Mouse (Mus musculus) bone marrow macrophage, adult 2 months (primary cell): ENCODE results near the gene Csnk1g2. TPM values are rescaled to one million over a fixed set of nuclear protein-coding genes. Genes with fewer than 3 reads are reported as not detected.

Experiments used
- H3K27ac ChIP-seq: 2 replicates; pipeline ENCODE4 v1.5.1; 2012; ENCODE audit warnings: low read depth, low read length; ENCODE audit not compliant: insufficient read depth
- H3K4me1 ChIP-seq: 2 replicates; pipeline ENCODE4 v1.6.1; 2012; ENCODE audit warnings: low read length; ENCODE audit not compliant: control insufficient read depth, insufficient read depth
- H3K4me3 ChIP-seq: 2 replicates; pipeline ENCODE4 v1.5.1; 2012; ENCODE audit warnings: mild to moderate bottlenecking, low read length, moderate library complexity; ENCODE audit not compliant: insufficient read depth
- CTCF ChIP-seq: IDR thresholded peaks from 2 replicates; pipeline ENCODE4 v1.5.1; 2012; ENCODE audit warnings: low read depth, mild to moderate bottlenecking, low read length, moderate library complexity
- POLR2A ChIP-seq: IDR thresholded peaks from 2 replicates; pipeline ENCODE4 v1.6.1; 2012; ENCODE audit warnings: mild to moderate bottlenecking, low read depth, low read length, borderline replicate concordance
- polyA plus RNA-seq: library from polyadenylated mRNA; stranded (reverse); fragments of >200 nt; gene quantifications from 2 replicates; pipeline ENCODE4 v1.2.4, GENCODE M21; 2012; ENCODE audit not compliant: missing spikeins, insufficient read depth, insufficient read length

The Csnk1g2 gene
- polyA plus RNA-seq, 1 experiment = 98.4 TPM

DNA sequence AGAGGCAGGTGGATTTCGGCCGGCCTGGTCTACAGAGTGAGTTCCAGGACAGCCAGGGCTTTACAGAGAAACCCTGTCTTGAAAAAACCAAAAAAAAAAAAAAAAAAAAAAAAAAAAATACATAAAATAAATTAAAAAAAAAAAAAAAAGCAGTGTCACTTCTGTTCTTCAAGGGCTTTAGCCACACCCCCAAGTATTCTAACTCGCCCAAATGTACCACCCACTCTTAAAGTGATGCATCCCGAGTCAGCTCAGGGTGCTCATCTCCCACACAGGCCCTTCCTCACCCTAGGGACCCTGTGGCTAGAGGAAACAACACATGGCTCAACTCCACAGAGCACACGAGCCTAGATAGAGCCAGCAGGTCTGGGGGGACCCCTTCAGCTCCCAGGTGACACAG, 39.6 kb upstream of the Csnk1g2 start:
- peaks cover 18% of the 10 kb centered on the region for H3K4me1 ChIP-seq
- no peak overlapping the region for H3K4me3 ChIP-seq
- H3K27ac ChIP-seq = no peak overlapping the region
- TF ChIP-seq POLR2A = no peak
- no peak for TF ChIP-seq CTCF

DNA sequence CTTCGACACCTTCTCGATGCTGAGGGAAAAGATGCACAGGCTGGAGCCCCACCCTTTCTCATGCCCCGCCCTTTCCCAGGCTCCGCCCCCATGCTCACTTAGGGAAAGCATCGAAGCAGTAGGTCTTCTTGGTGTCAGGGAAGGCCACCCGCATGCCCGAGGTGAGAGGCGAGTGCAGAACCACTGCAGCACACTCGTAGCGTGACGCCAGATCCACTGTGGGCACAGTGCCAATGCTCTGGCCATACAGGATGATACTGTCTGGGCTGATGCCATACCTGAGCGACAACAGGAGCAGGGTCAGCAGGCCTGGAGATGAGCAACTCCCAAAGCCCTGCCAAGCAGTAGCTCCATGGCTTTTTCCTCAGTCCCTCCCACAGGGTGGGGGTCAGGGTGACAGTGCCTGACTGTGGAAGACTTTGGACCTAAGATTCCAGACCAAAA, 38.6 kb upstream of the Csnk1g2 start:
- no peak overlapping the region for H3K27ac ChIP-seq

DNA sequence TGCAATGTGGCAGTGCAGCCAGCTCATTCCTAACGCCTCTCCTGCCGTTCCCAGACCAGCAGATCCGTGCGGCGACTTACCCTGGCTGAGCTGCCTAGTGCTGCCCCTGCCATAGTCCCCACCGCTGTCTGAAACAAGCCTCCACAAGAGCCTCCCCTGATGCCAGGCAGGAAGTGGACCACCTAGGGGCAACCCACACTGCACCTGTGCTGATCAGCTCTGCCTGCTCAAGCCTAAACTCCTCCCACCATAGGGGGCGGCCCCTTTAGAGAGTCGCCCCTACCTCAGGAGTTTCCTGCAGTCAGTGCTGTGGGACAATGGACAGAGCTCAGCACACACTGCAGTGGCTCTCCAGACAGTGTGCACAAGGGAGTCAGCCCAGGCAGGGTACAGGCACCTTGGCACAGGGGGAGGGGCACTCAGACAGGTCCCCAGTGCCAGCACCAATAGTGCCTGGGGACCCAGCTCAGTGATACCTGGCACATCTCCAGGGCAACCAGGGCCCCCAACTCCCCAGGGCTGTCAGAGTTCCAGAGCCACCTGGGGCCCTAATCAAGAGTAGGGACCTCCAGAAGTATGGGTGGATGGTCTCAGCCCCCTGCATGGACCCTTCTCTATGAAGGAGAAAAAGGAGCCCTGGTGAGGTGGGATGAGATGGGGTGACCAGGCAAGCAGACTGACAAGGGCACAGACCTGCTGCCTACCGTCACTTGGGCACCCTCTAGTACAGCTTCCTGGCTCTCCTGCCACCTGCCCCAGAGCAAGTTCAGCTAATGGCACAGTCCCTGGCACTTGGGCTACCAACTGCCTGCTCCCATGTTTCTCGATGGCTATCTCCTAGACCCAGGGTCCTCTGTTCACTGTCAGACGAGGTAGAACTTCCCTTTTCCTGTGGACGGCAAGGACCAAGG, 37.7 kb upstream of the Csnk1g2 start:
- Histone ChIP-seq H3K4me1 (peaks cover 18% of the 10 kb centered on the region), H3K4me3 (no peak overlapping the region), H3K27ac (no peak overlapping the region)
- TF ChIP-seq CTCF = no peak
- TF ChIP-seq POLR2A = no peak

More for the DNA sequence above, 38.6 kb upstream of the Csnk1g2 start:
- Histone ChIP-seq H3K4me1 (peaks cover 21% of the 10 kb centered on the region), H3K4me3 (no peak overlapping the region)
- TF ChIP-seq CTCF = no peak
- no peak for TF ChIP-seq POLR2A

GRCm38 (mm10) chr10:80585581-80585980, 37.1 kb upstream of the Csnk1g2 start:
- no peak for TF ChIP-seq POLR2A
- TF ChIP-seq CTCF = no peak
- no peak overlapping the region for H3K4me3 ChIP-seq
- no peak overlapping the region for H3K27ac ChIP-seq
- H3K4me1 ChIP-seq = peaks cover 18% of the 10 kb centered on the region

- peaks cover 18% of the 10 kb centered on the region for H3K4me1 ChIP-seq
- 0 out of 2 replicates have a peak overlapping the region, but pooled peaks have one; percentile 12 for H3K4me3 ChIP-seq
- H3K27ac ChIP-seq = 0 out of 2 replicates have a peak overlapping the region, but pooled peaks have one; percentile 10
- no peak for TF ChIP-seq CTCF
- TF ChIP-seq POLR2A = no peak
These were observed 36.0 kb upstream of the Csnk1g2 start for GRCm38 (mm10) chr10:80586407-80587304.

DNA sequence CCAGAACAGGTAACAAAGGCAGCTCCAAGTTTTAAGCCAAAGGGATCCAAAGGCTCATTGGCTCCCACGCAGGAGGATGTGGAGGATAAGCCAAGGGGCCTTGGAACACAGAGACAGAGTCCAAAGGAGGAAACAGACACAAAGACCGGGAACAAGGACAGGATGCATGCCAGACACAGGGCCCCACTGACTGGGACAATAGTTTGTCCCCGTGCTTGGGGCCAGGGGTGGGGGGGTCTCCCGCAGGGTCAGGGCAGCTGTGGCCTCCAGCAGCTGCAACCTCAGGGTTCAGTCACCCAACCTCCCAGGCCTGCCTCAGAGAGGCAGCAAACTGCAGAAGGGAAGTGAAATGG, 35.4 kb upstream of the Csnk1g2 start:
- Histone ChIP-seq H3K27ac (0 out of 2 replicates have a peak overlapping the region, but pooled peaks have one; percentile 10), H3K4me3 (0 out of 2 replicates have a peak overlapping the region, but pooled peaks have one; percentile 12), H3K4me1 (peaks cover 18% of the 10 kb centered on the region)
- TF ChIP-seq CTCF (no peak), POLR2A (no peak)

- Histone ChIP-seq H3K27ac (peak overlapping the region; percentile 7; the same call in 1 of the 2 replicates), H3K4me1 (peaks cover 18% of the 10 kb centered on the region)
These were observed 33.3 kb upstream of the Csnk1g2 start for GRCm38 (mm10) chr10:80589127-80589878.

DNA sequence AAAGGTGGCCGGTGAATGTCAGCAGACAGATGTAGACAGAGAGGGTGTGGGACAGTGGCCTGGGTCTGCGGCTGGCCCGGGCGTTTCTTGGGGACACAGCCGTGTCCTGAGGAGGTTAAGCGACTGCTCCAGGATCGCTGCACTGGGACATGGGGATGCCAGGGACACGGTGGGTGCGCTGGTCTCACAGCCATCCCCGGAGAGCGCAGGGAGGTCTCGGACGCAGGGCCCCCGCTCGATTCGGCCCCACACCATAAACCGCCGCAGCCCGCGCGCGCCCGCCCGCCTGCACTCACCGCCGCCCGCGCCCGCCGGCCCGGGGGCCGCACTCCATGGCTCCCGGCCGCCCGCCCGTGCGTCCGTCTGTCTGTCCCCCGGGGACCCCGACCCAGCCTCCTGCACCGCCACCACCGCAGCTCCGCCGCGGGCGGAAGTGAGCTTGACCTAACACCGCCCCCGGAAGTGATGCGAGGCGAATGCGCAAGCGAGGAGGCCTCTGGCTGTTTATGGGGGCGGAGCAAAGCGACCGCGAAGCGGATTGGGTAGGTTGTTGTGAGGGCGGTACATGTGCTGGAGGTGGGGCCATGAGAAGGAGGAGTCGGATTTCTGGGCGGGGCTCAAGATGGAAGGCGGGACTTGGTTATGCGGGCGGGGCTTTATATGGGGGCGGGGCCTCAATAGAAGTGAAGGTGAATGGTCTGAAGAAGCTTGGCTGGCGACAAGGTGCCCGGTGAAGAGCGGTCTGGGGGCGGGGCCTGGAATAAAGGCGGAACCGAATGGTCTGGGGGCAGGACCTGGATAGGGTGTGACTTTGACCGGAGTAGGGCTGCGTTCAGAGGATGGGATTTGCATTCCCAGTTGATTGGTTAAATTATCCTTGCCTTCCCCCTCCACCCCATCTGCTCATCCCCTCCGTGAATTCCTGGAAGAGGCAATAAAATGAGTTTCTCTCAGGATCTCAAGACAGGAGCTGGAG, 32.5 kb upstream of the Csnk1g2 start, which contains the start of gene Abhd17a:
Abhd17a (minus strand) TSS at position 463 of the 976 bp plus-strand sequence.
- H3K27ac ChIP-seq = peak within 1 kb of the TSS; percentile 7; the same call in 1 of the 2 replicates
- H3K4me3 ChIP-seq = peak within 1 kb of the TSS; percentile 74

More at GRCm38 (mm10) chr10:80589127-80589878, 33.3 kb upstream of the Csnk1g2 start:
- TF ChIP-seq POLR2A (no peak), CTCF (no peak)
- peak overlapping the region; percentile 74 for H3K4me3 ChIP-seq

More for the DNA sequence above, 32.5 kb upstream of the Csnk1g2 start, which contains the start of gene Abhd17a:
- no peak for TF ChIP-seq CTCF
- TF ChIP-seq POLR2A = peak; percentile 76; the same call in 1 of the 2 replicates
- peaks cover 18% of the 10 kb centered on the region for H3K4me1 ChIP-seq
